Mouse (Mus musculus) Patski (cell line): ENCODE data around the gene Slc9b2. TPM values are rescaled to one million over a fixed set of nuclear protein-coding genes. Genes with fewer than 3 reads are reported as not detected.

Experiments used
- ATAC-seq: fragments of 100-300 bp; one replicate; pipeline ENCODE4 v1.8.0; 2021
- CTCF ChIA-PET: fragments of 350-600 bp; sonication (Branson Sonifier 250); formaldehyde crosslinking; loops from one replicate; lab custom pipeline; 2022; ENCODE audit warnings: inconsistent platforms; lab: Charles Lee
- POLR2A ChIA-PET: fragments of 350-600 bp; sonication (Branson Sonifier 250); formaldehyde crosslinking; loops from one replicate; lab custom pipeline; 2022; ENCODE audit warnings: antibody characterized with exemption, inconsistent platforms; lab: Charles Lee
- DNase-seq: peaks from one replicate; pipeline ENCODE4 v3.0.0-alpha.2; 2011; ENCODE audit warnings: low read depth, low spot score
- H3K27me3 ChIP-seq: fragments of 371-371 bp; one replicate; pipeline ENCODE4 v1.5.1; 2021
- CTCF ChIP-seq: fragments of 100-300 bp; IDR thresholded peaks from one replicate; pipeline ENCODE4 v1.5.1; 2021
- in situ Hi-C: fragments of 300-500 bp; cut with MboI; formaldehyde crosslinking; loops from 3 replicates; pipeline ENCODE4 v1.11.1; 2018; ENCODE audit warnings: low pct_unique_long_range_greater_than_20kb, mixed read lengths
- polyA plus RNA-seq: library from polyadenylated mRNA; unstranded; gene quantifications from one replicate; pipeline ENCODE4 v1.2.3, GENCODE M21; 2021

Slc9b2 gene
- polyA plus RNA-seq, 1 experiment from 2014 or later, result not detected

- peak; percentile 76 for ATAC-seq
- in situ Hi-C loops, result loop anchor here (5.0 kb wide), 1 partner anchor 36 kb away; no protein-coding TSS in a partner anchor
- no peak for DNase-seq
- no peaks in the 10 kb centered on the region for H3K27me3 ChIP-seq
- TF ChIP-seq CTCF, result peak; percentile 92
- CTCF ChIA-PET, result interaction anchor here (0.8 to 4.4 kb wide), 14 partner anchors 8 to 48 kb away, joined by 3 to 19 read pairs (median 4); partner anchors contain the start of gene Bdh2
- POLR2A ChIA-PET, result interaction anchor here (0.8 kb wide), 1 partner anchor 48 kb away, joined by 3 read pairs; no protein-coding TSS in a partner anchor
Measured at GRCm38 (mm10) chr3:135328560-135328959, 21.1 kb downstream of the Slc9b2 start.

DNA sequence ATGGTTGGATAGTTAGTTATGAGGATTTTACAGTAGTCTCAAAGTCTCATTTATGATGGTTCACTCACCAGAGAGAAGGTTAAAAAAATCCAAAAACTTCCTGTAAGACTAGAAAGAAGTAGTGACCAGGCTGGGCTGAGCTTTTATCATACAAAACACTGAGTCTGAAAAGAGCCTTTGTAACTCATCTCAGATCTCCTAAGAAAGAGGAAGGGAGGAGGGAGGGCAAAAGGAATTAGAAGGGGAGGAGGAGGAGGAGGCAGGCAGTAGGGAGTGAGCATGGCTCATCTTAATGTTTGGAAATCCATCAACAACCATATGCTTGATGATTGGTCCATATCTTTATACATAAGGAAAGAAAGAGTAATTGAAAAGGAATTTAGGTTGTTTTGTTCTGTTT is 25.2 kb downstream of the Slc9b2 start:
- ChIA-PET POLR2A (no interaction called here), CTCF (no interaction called here)
- ATAC-seq, result no peak
- no peaks in the 10 kb centered on the region for H3K27me3 ChIP-seq
- in situ Hi-C loops, result no loop called here
- no peak for DNase-seq
- TF ChIP-seq CTCF, result no peak

- no peaks in the 10 kb centered on the region for H3K27me3 ChIP-seq
- DNase-seq (no peak), ATAC-seq (no peak)
- ChIA-PET POLR2A (no interaction called here), CTCF (no interaction called here)
- in situ Hi-C loops, result no loop called here
- no peak for TF ChIP-seq CTCF
Measured at GRCm38 (mm10) chr3:135333763-135334162, 26.3 kb downstream of the Slc9b2 start.

- DNase-seq (no peak), ATAC-seq (no peak)
- in situ Hi-C loops, result no loop called here
- H3K27me3 ChIP-seq, result no peaks in the 10 kb centered on the region
- ChIA-PET CTCF (no interaction called here), POLR2A (no interaction called here)
- no peak for TF ChIP-seq CTCF
Measured at GRCm38 (mm10) chr3:135347739-135348264, 40.3 kb downstream of the Slc9b2 start, which contains the start of gene Slc9b1. Gene Slc9b1 (plus strand): TSS chr3:135348029.

- TF ChIP-seq CTCF, result no peak
- CTCF ChIA-PET, result interaction anchor here (2.3 kb wide), 1 partner anchor 13 kb away, joined by 11 read pairs; no protein-coding TSS in a partner anchor
- no peaks in the 10 kb centered on the region for H3K27me3 ChIP-seq
- POLR2A ChIA-PET, result no interaction called here
- ATAC-seq (no peak), DNase-seq (no peak)
- in situ Hi-C loops, result no loop called here
Measured at GRCm38 (mm10) chr3:135349022-135349421, 41.5 kb downstream of the Slc9b2 start.

DNA sequence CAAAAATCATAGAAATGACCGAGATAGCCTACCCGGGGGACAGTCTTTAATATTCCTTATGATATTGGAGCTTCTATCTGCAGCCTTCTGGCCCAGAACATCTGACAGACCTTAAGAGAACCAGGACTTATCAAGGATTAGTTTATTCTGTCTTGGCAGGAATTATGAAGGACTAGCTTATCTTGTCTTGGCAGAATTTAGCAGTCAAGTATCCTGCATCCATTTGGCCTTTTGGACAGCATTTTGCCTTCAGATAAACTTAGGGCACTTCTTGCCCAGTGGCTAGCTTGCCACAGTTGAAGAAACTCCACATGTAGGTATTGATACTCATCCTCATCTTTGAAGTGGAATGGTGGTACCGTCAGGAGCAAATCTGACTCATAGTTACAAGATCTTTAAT is 44.4 kb downstream of the Slc9b2 start:
- CTCF ChIA-PET, result interaction anchor here (1.2 to 1.7 kb wide), 3 partner anchors 10 to 51 kb away, joined by 3 to 4 read pairs (median 4); no protein-coding TSS in a partner anchor
- in situ Hi-C loops, result no loop called here
- ATAC-seq (no peak), DNase-seq (no peak)
- TF ChIP-seq CTCF, result no peak
- H3K27me3 ChIP-seq, result no peaks in the 10 kb centered on the region
- POLR2A ChIA-PET, result no interaction called here

GRCm38 (mm10) chr3:135357394-135357793 is 49.9 kb downstream of the Slc9b2 start:
- DNase-seq, result no peak
- peaks cover 5% of the 10 kb centered on the region for H3K27me3 ChIP-seq
- CTCF ChIA-PET, result no interaction called here
- TF ChIP-seq CTCF, result no peak
- no peak for ATAC-seq
- in situ Hi-C loops, result no loop called here
- POLR2A ChIA-PET, result no interaction called here

- H3K27me3 ChIP-seq, result no peaks in the 10 kb centered on the region
- ChIA-PET CTCF (interaction anchor here (1.7 to 3.2 kb wide), 2 partner anchors 10 to 11 kb away, joined by 6 to 13 read pairs; no protein-coding TSS in a partner anchor), POLR2A (no interaction called here)
- no peak for DNase-seq
- TF ChIP-seq CTCF, result no peak
- no peak for ATAC-seq
- in situ Hi-C loops, result no loop called here
Measured at GRCm38 (mm10) chr3:135375836-135376235, 68.3 kb downstream of the Slc9b2 start.

DNA sequence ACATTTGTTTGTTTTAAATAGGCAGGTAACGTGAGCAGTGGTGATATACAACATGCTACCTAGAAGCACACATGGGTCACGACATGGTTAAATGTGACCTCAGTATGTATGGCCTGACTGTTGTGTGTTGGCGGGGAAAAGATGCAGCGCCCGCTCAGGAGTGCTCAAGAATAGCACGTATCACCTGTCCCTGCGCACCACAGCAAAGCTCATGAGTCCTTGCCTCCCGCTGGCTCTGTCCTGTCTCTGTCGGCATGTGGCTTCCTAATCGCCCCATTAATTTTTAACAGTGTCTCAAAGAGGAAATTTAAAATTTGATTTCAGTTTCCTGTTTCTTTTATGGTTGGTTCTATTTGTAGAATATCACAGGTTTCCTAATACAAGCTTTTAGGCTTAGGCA is 69.9 kb downstream of the Slc9b2 start:
- no peaks in the 10 kb centered on the region for H3K27me3 ChIP-seq
- DNase-seq (no peak), ATAC-seq (no peak)
- CTCF ChIA-PET, result interaction anchor here (1.0 to 1.7 kb wide), 3 partner anchors 8 to 25 kb away, joined by 3 to 6 read pairs (median 3); no protein-coding TSS in a partner anchor
- in situ Hi-C loops, result no loop called here
- no peak for TF ChIP-seq CTCF
- POLR2A ChIA-PET, result no interaction called here

- in situ Hi-C loops, result no loop called here
- ChIA-PET CTCF (interaction anchor here (1.3 kb wide), 1 partner anchor 15 kb away, joined by 4 read pairs; no protein-coding TSS in a partner anchor), POLR2A (no interaction called here)
- no peak for TF ChIP-seq CTCF
- ATAC-seq (no peak), DNase-seq (no peak)
- H3K27me3 ChIP-seq, result no peaks in the 10 kb centered on the region
Measured at GRCm38 (mm10) chr3:135379868-135380267, 72.4 kb downstream of the Slc9b2 start.

GRCm38 (mm10) chr3:135393186-135393585 is 85.7 kb downstream of the Slc9b2 start:
- POLR2A ChIA-PET, result no interaction called here
- in situ Hi-C loops, result no loop called here
- TF ChIP-seq CTCF, result no peak
- CTCF ChIA-PET, result interaction anchor here (1.2 to 1.3 kb wide), 2 partner anchors 10 to 112 kb away, joined by 4 read pairs; partner anchors contain the start of gene Bdh2
- ATAC-seq (no peak), DNase-seq (no peak)
- H3K27me3 ChIP-seq, result no peaks in the 10 kb centered on the region

Other genes starting within 250 kb of the Slc9b2 start
- 35.6 TPM for gene Cenpe, start 95.2 kb upstream of the Slc9b2 start, polyA plus RNA-seq
- 147 TPM for gene Bdh2, start 26.5 kb upstream of the Slc9b2 start, polyA plus RNA-seq
- not detected for gene Slc9b1, start 40.3 kb downstream of the Slc9b2 start, polyA plus RNA-seq
- 37.6 TPM for gene Cisd2, start 116.2 kb downstream of the Slc9b2 start, polyA plus RNA-seq
- 431 TPM for gene Ube2d3, start 130.4 kb downstream of the Slc9b2 start, polyA plus RNA-seq
- 177 TPM for gene Manba, start 177.9 kb downstream of the Slc9b2 start, polyA plus RNA-seq